31 mouse cellular contexts compared by ENCODE assay signal in genomic region chr3:107545278-107545677, GRCm38 (mm10). TPM values are rescaled to one million over a fixed set of nuclear protein-coding genes. Genes with fewer than 3 reads are reported as not detected.
DNase-seq lines count a peak whose midpoint lies in the region; ATAC-seq and TF ChIP-seq lines count a peak whose summit lies in the region.
"Had no signal": no experiment of that assay in that cellular context is flagged by ENCODE, and none has a peak within 500 bp of the region (broad histone marks: within the 10 kb centered on the region; RNA-seq: fewer than 3 reads in every experiment).

No protein-coding gene starts in this region.

- intact Hi-C loops in left cerebral cortex, postnatal 4 days (cut with DNase I) = no loop called here

- no peaks in the 10 kb centered on the region for H3K27me3 ChIP-seq in forebrain, postnatal 0 days (ENCODE audit: insufficient read depth, low read length)
- H3K27me3 ChIP-seq in forebrain, embryonic 13.5 days = no peaks in the 10 kb centered on the region
- H3K27me3 ChIP-seq in limb, embryonic 13.5 days = peaks cover 21% of the 10 kb centered on the region; the same call in 1 of the 2 replicates
- H3K27me3 ChIP-seq in neural tube, embryonic 14.5 days (ENCODE audit: control insufficient read depth, insufficient read depth, low read length) = no peaks in the 10 kb centered on the region
- H3K27me3 ChIP-seq: embryonic facial prominence, embryonic 15.5 days; hindbrain, embryonic 15.5 days had no signal

- no peaks in the 10 kb centered on the region for H3K4me1 ChIP-seq in forebrain, postnatal 0 days (ENCODE audit: insufficient read depth)
- H3K4me1 ChIP-seq in forebrain, embryonic 13.5 days = peaks cover 8% of the 10 kb centered on the region; the same call in 1 of the 2 replicates
- H3K4me1 ChIP-seq in limb, embryonic 13.5 days = peaks cover 42% of the 10 kb centered on the region
- peaks cover 13% of the 10 kb centered on the region for H3K4me1 ChIP-seq in neural tube, embryonic 14.5 days (ENCODE audit: control insufficient read depth, insufficient read depth, low read length)
- H3K4me1 ChIP-seq: liver, embryonic 13.5 days; megakaryocyte, embryonic 14.5 days had no signal

- TF ChIP-seq CTCF in forebrain, postnatal 0 days (IDR thresholded peaks at IDR 0.05; ENCODE audit: low read depth) = no peak

- WGBS in forebrain, postnatal 0 days = 58% methylated on average over 5 of the region's 5 CpGs
- WGBS in forebrain, embryonic 13.5 days = 81% methylated on average over 5 of the region's 5 CpGs
- WGBS in limb, embryonic 13.5 days = 29% methylated on average over 5 of the region's 5 CpGs
- 61% methylated on average over 5 of the region's 5 CpGs for WGBS in neural tube, embryonic 14.5 days

- DNase-seq in forebrain, postnatal 0 days = peak; percentile 33
- DNase-seq in left cerebral cortex, postnatal 4 days = peak; percentile 62
- DNase-seq in left cerebral cortex, adult 11 months (ENCODE audit: low spot score) = no peak
- no peak for DNase-seq in right cerebral cortex, postnatal 25 days
- no peak for DNase-seq in adrenal gland, postnatal 10 days
- DNase-seq: adrenal gland, adult 2 months; cerebellum, adult 8-10 months; gastrocnemius, postnatal 36 days; heart, adult 2 months; heart, postnatal 14 days; liver, embryonic 13.5 days; lung, adult 2 months; midbrain, embryonic 14.5 days; retina, postnatal 1 day; right cerebral cortex, postnatal 4 days; thymus, postnatal 14 days had no signal

- H3K9ac ChIP-seq in forebrain, postnatal 0 days = no peak overlapping the region
- no peak overlapping the region for H3K9ac ChIP-seq in forebrain, embryonic 13.5 days
- H3K9ac ChIP-seq in limb, embryonic 13.5 days = no peak overlapping the region
- no peak overlapping the region for H3K9ac ChIP-seq in neural tube, embryonic 14.5 days (replicated peaks; ENCODE audit: low read depth, low read length)
- H3K9ac ChIP-seq: embryonic facial prominence, embryonic 15.5 days; heart, embryonic 13.5 days; hindbrain, embryonic 15.5 days; kidney, embryonic 15.5 days; liver, embryonic 13.5 days had no signal

- H3K4me2 ChIP-seq in forebrain, postnatal 0 days (ENCODE audit: low read depth) = no peak overlapping the region
- H3K4me2 ChIP-seq in forebrain, embryonic 13.5 days = no peak overlapping the region
- no peak overlapping the region for H3K4me2 ChIP-seq in limb, embryonic 13.5 days (replicated peaks)
- no peak overlapping the region for H3K4me2 ChIP-seq in neural tube, embryonic 14.5 days (ENCODE audit: low read depth, low read length)
- H3K4me2 ChIP-seq: embryonic facial prominence, embryonic 15.5 days; heart, embryonic 13.5 days; hindbrain, embryonic 15.5 days; kidney, embryonic 15.5 days; liver, embryonic 13.5 days had no signal

- no peak overlapping the region for H3K4me3 ChIP-seq in forebrain, postnatal 0 days (ENCODE audit: low read depth, low read length)
- no peak overlapping the region for H3K4me3 ChIP-seq in forebrain, embryonic 13.5 days
- H3K4me3 ChIP-seq in limb, embryonic 13.5 days = no peak overlapping the region
- no peak overlapping the region for H3K4me3 ChIP-seq in neural tube, embryonic 14.5 days (ENCODE audit: low read depth, low read length)
- H3K4me3 ChIP-seq: embryonic facial prominence, embryonic 15.5 days; heart, adult 2 months; heart, embryonic 13.5 days; hindbrain, embryonic 15.5 days; kidney, embryonic 15.5 days; liver, embryonic 13.5 days; megakaryocyte, embryonic 14.5 days had no signal

- peak; percentile 67 for ATAC-seq in forebrain, postnatal 0 days
- ATAC-seq in forebrain, embryonic 13.5 days = no peak; the same call in 1 of the 2 replicates
- no peak for ATAC-seq in limb, embryonic 13.5 days (ENCODE audit: low FRiP score, low read depth)
- ATAC-seq in neural tube, embryonic 14.5 days (ENCODE audit: low read depth) = no peak; the same call in 1 of the 2 replicates

- no peaks in the 10 kb centered on the region for H3K9me3 ChIP-seq in forebrain, postnatal 0 days (ENCODE audit: low read length)
- H3K9me3 ChIP-seq in forebrain, embryonic 13.5 days (replicated peaks) = no peaks in the 10 kb centered on the region
- no peaks in the 10 kb centered on the region for H3K9me3 ChIP-seq in limb, embryonic 13.5 days
- no peaks in the 10 kb centered on the region for H3K9me3 ChIP-seq in neural tube, embryonic 14.5 days (ENCODE audit: control insufficient read depth, low read length)
- H3K9me3 ChIP-seq: embryonic facial prominence, embryonic 15.5 days; heart, embryonic 13.5 days; hindbrain, embryonic 15.5 days; kidney, embryonic 15.5 days; liver, embryonic 13.5 days had no signal

- no peaks in the 10 kb centered on the region for H3K36me3 ChIP-seq in forebrain, postnatal 0 days (ENCODE audit: insufficient read depth)
- no peaks in the 10 kb centered on the region for H3K36me3 ChIP-seq in forebrain, embryonic 13.5 days (ENCODE audit: poor library complexity, severe bottlenecking)
- H3K36me3 ChIP-seq in limb, embryonic 13.5 days = no peaks in the 10 kb centered on the region
- H3K36me3 ChIP-seq in neural tube, embryonic 14.5 days (ENCODE audit: control insufficient read depth, insufficient read depth, low read length) = no peaks in the 10 kb centered on the region
- H3K36me3 ChIP-seq: embryonic facial prominence, embryonic 15.5 days; heart, embryonic 13.5 days; hindbrain, embryonic 15.5 days; kidney, embryonic 15.5 days; liver, embryonic 13.5 days had no signal

- H3K27ac ChIP-seq in forebrain, postnatal 0 days (ENCODE audit: low read depth, low read length) = no peak overlapping the region
- no peak overlapping the region for H3K27ac ChIP-seq in forebrain, embryonic 13.5 days
- peak overlapping the region; percentile 10; the same call in 1 of the 2 replicates for H3K27ac ChIP-seq in limb, embryonic 13.5 days
- H3K27ac ChIP-seq in neural tube, embryonic 14.5 days (ENCODE audit: low read depth, low read length) = peak overlapping the region; percentile 64
- H3K27ac ChIP-seq: embryonic facial prominence, embryonic 15.5 days; heart, adult 2 months; heart, embryonic 13.5 days; hindbrain, embryonic 15.5 days; kidney, embryonic 15.5 days; liver, embryonic 13.5 days had no signal

RNA-seq across cellular contexts. Expression of gene Ubl4b, which starts 9.6 kb away (rescaled TPM):
- total RNA-seq in forebrain, postnatal 0 days (2014; rRNA removed) = 0.23 TPM in 1 of 2 replicates, not detected in the other
- polyA plus RNA-seq in forebrain, postnatal 0 days (2015; fragmentation: Nextera tagmentation; extraction: Ambion mirVana) = not detected in 2 replicates
- polyA plus RNA-seq in forebrain, embryonic 13.5 days (2015; fragmentation: Nextera tagmentation; extraction: Ambion mirVana) = not detected in 2 replicates
- total RNA-seq in left cerebral cortex, postnatal 4 days (2021) = under 1 TPM in 1 of 2 experiments, not detected in 1; 0.58 TPM
- 0.14 TPM in 1 of 2 replicates, not detected in the other for polyA plus RNA-seq in limb, embryonic 13.5 days (2015; fragmentation: Nextera tagmentation; extraction: Ambion mirVana)
- polyA plus RNA-seq in neural tube, embryonic 14.5 days (2014; fragmentation: Nextera tagmentation; extraction: Ambion mirVana) = not detected in 2 replicates
- not detected for total RNA-seq in adrenal gland, postnatal 10 days (2021)
- total RNA-seq: adrenal gland, adult 2 months; common myeloid progenitor, adult 5-6 weeks; gastrocnemius, postnatal 36 days; heart, adult 2 months; heart, postnatal 14 days; layer of hippocampus, postnatal 10 days; MEL had no signal
- polyA plus RNA-seq: adrenal gland, adult 2 months; C2C12; embryonic facial prominence, embryonic 15.5 days; heart, adult 2 months; heart, embryonic 13.5 days; hindbrain, embryonic 15.5 days; intestine, embryonic 16.5 days; kidney, embryonic 15.5 days; large intestine, adult 2 months; liver, embryonic 13.5 days; lung, adult 2 months; midbrain, embryonic 14.5 days; stomach, embryonic 14.5 days had no signal

RNA-seq across cellular contexts. Expression of gene Slc6a17, which starts 27.5 kb away (rescaled TPM):
- 61.2 and 68.9 TPM in 2 replicates for total RNA-seq in forebrain, postnatal 0 days (2014; rRNA removed)
- 20.3 and 22.7 TPM in 2 replicates for polyA plus RNA-seq in forebrain, postnatal 0 days (2015; fragmentation: Nextera tagmentation; extraction: Ambion mirVana)
- 9.6 and 11.2 TPM in 2 replicates for polyA plus RNA-seq in forebrain, embryonic 13.5 days (2015; fragmentation: Nextera tagmentation; extraction: Ambion mirVana)
- total RNA-seq in left cerebral cortex, postnatal 4 days (2021) = 100 to 1,000 TPM; 152 to 153 TPM
- polyA plus RNA-seq in limb, embryonic 13.5 days (2015; fragmentation: Nextera tagmentation; extraction: Ambion mirVana) = 5.3 and 5.9 TPM in 2 replicates
- 15.1 and 16.6 TPM in 2 replicates for polyA plus RNA-seq in neural tube, embryonic 14.5 days (2014; fragmentation: Nextera tagmentation; extraction: Ambion mirVana)
- total RNA-seq in adrenal gland, postnatal 10 days (2021) = 1 to 10 TPM; 2.5 to 3.7 TPM
- total RNA-seq: common myeloid progenitor, adult 5-6 weeks had no signal

RNA-seq across cellular contexts. Expression of gene Alx3, which starts 49.6 kb away (rescaled TPM):
- 2.2 and 3.3 TPM in 2 replicates for total RNA-seq in forebrain, postnatal 0 days (2014; rRNA removed)
- 3.7 and 5.2 TPM in 2 replicates for polyA plus RNA-seq in forebrain, postnatal 0 days (2015; fragmentation: Nextera tagmentation; extraction: Ambion mirVana)
- polyA plus RNA-seq in forebrain, embryonic 13.5 days (2015; fragmentation: Nextera tagmentation; extraction: Ambion mirVana) = 2.3 and 2.9 TPM in 2 replicates
- 1 to 10 TPM; 1.7 to 1.9 TPM for total RNA-seq in left cerebral cortex, postnatal 4 days (2021)
- 11.5 and 13.7 TPM in 2 replicates for polyA plus RNA-seq in limb, embryonic 13.5 days (2015; fragmentation: Nextera tagmentation; extraction: Ambion mirVana)
- not detected in 2 replicates for polyA plus RNA-seq in neural tube, embryonic 14.5 days (2014; fragmentation: Nextera tagmentation; extraction: Ambion mirVana)
- total RNA-seq in adrenal gland, postnatal 10 days (2021) = not detected
- total RNA-seq: adrenal gland, adult 2 months; common myeloid progenitor, adult 5-6 weeks; gastrocnemius, postnatal 36 days; heart, adult 2 months; heart, postnatal 14 days; MEL had no signal
- polyA plus RNA-seq: adrenal gland, adult 2 months; C2C12; heart, adult 2 months; intestine, embryonic 16.5 days; large intestine, adult 2 months; lung, adult 2 months; stomach, embryonic 14.5 days had no signal

Comparison
In these comparisons a context has a peak if more than half of its experiments do, and no peak if none do; other contexts are left out.
1. DNase-seq: peak in forebrain, postnatal 0 days (single experiment) and left cerebral cortex, postnatal 4 days (single experiment); none in left cerebral cortex, adult 11 months (single experiment), right cerebral cortex, postnatal 25 days (single experiment) and adrenal gland, postnatal 10 days (single experiment).
2. H3K27ac ChIP-seq: peak in limb, embryonic 13.5 days (single experiment) and neural tube, embryonic 14.5 days (single experiment); none in forebrain, postnatal 0 days (single experiment) and forebrain, embryonic 13.5 days (single experiment).